Mouse (Mus musculus): ENCODE results near the gene Krtap10-10. TPM values are rescaled to one million over a fixed set of nuclear protein-coding genes. Genes with fewer than 3 reads are reported as not detected.

The Krtap10-10 gene
- total and polyA plus RNA-seq, 3 experiments, result not detected

DNA sequence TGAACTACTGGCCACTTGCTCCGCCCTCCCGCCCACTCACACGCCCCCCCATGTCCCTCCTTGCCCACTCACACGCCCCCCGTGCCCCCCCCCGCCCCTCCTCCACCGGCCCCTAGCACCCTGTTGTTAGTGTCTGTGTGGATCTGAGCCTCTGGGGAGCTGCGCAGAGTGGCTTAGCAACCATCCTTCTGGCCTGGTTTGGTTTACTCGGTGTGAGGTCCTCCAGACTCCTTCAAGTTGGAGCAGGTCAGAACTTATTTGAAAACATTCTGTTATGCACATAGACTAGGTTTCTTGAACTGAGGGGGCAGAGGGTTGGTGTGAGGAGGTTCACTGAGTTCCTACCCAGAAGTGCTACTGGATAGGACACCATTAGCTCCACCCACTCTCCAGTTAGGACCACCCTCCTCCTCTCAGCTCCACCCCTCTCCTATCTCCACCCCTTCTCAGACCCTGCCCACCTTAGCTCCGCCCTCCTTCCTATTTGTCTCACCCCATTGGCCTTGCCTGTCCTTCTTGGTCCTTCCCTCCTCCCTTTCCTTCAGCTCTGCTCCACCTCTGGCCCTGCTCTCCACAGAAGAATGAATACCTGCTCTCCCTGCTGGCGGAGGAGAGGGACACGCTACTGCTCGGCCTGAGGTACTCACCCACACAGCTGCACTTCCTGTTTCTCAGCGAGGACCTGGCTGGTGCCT is 28.5 kb downstream of the Krtap10-10 start (continued):
- TF ChIP-seq USF2 (IDR thresholded peaks at IDR 0.05; ENCODE audit: borderline replicate concordance in 1 of 2, insufficient read depth in 1 of 2, low read depth in 1 of 2, low read length in 2 of 2), result no peak
- TF ChIP-seq MYB (IDR thresholded peaks at IDR 0.05; ENCODE audit: low read depth, low read length), result no peak
- no peak for TF ChIP-seq BHLHE40 (IDR thresholded peaks at IDR 0.05; ENCODE audit: borderline replicate concordance, low read depth, low read length)
- no peak for TF ChIP-seq POLR2AphosphoS5 (IDR thresholded peaks at IDR 0.05; ENCODE audit: borderline replicate concordance, low read depth, low read length)
- no peak for TF ChIP-seq USF1 (IDR thresholded peaks at IDR 0.05; ENCODE audit: low read depth, low read length)
- 0 out of 2 replicates have a peak, but pooled peaks have one; percentile 8 for TF ChIP-seq NRF1 (IDR thresholded peaks at IDR 0.05; ENCODE audit: insufficient read depth, low read depth, low read length, poor library complexity, severe bottlenecking)
- TF ChIP-seq ETS1 (IDR thresholded peaks at IDR 0.05; ENCODE audit: low read depth, low read length), result no peak
- no peak for TF ChIP-seq E2F4 (IDR thresholded peaks at IDR 0.05; ENCODE audit: borderline replicate concordance, low read depth, low read length)
- TF ChIP-seq MXI1 (IDR thresholded peaks at IDR 0.05; ENCODE audit: low read depth, low read length), result peak; percentile 62
- peak; percentile 56 for TF ChIP-seq TBP (IDR thresholded peaks at IDR 0.05; ENCODE audit: low read depth, low read length)
- TF ChIP-seq TCF12 (IDR thresholded peaks at IDR 0.05; ENCODE audit: low read depth, low read length), result no peak
- TF ChIP-seq POLR2A (IDR thresholded peaks at IDR 0.05; ENCODE audit: control insufficient read depth in 1 of 2, insufficient read depth in 1 of 2, low read depth in 1 of 2, low read length in 2 of 2, poor library complexity in 1 of 2), result peak; percentile 24 to 61; a peak in 2 of 4 replicates

DNA sequence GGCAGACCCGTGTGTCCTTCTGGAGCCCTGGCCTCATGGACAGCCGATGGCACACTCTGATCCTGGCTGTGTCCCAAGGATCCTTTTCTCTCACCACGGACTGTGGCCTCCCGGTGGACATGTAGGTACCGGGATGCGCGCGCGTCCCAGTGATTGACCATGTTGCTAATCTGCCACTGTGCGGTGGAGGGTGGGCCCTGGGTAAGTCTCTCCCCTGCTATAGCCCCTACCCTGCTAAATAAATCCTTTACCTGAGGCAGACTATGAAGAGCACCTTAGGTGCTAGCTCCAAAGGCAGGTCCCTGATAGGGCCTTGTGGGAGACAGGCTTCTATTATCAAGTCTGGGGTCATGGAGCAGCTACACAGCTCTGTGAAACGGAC is 29.0 kb downstream of the Krtap10-10 start:
- peaks cover 0 to 6% of the 10 kb centered on the region in 2 experiments; a peak in 1 of 4 replicates for H3K4me1 ChIP-seq (ENCODE audit: control insufficient read depth in 1 of 2, insufficient read depth in 2 of 2, low read length in 2 of 2)
- no peaks in the 10 kb centered on the region for H3K79me2 ChIP-seq (ENCODE audit: control insufficient read depth, insufficient read depth, low read length, poor library complexity)
- H3K9me3 ChIP-seq (replicated peaks; ENCODE audit: insufficient read depth, low read length), result no peaks in the 10 kb centered on the region
- peak overlapping the region; percentile 56 to 68 for H3K4me3 ChIP-seq (ENCODE audit: control insufficient read depth in 1 of 2, insufficient read depth in 1 of 2, low read depth in 2 of 2, low read length in 2 of 2)
- peak overlapping the region; percentile 35 for H3K9ac ChIP-seq (ENCODE audit: control insufficient read depth, low read depth, low read length, poor library complexity, severe bottlenecking)
- no peak for TF ChIP-seq RAD21 (IDR thresholded peaks at IDR 0.05; ENCODE audit: low read depth, low read length)
- TF ChIP-seq ZKSCAN1 (IDR thresholded peaks at IDR 0.05; ENCODE audit: low read depth, low read length), result no peak
- no peak for TF ChIP-seq ZNF384 (IDR thresholded peaks at IDR 0.05; ENCODE audit: low read depth, low read length)
- TF ChIP-seq CTCF (IDR thresholded peaks at IDR 0.05 in 2 of 3, conservative IDR thresholded peaks at IDR 0.05 in 1 of 3; ENCODE audit: control insufficient read depth in 1 of 3, insufficient read depth in 1 of 3, low read depth in 2 of 3, low read length in 3 of 3, poor library complexity in 1 of 3, severe bottlenecking in 1 of 3), result no peak
- TF ChIP-seq NRF1 (IDR thresholded peaks at IDR 0.05; ENCODE audit: insufficient read depth, low read depth, low read length, poor library complexity, severe bottlenecking), result no peak
- no peak for TF ChIP-seq TCF12 (IDR thresholded peaks at IDR 0.05; ENCODE audit: low read depth, low read length)
- no peak for TF ChIP-seq E2F4 (IDR thresholded peaks at IDR 0.05; ENCODE audit: borderline replicate concordance, low read depth, low read length)
- TF ChIP-seq MEF2A (IDR thresholded peaks at IDR 0.05; ENCODE audit: extremely low read depth, insufficient replicate concordance, low read depth, low read length, poor library complexity, severe bottlenecking), result no peak
- no peaks in the 10 kb centered on the region for H3K36me3 ChIP-seq (ENCODE audit: control insufficient read depth in 1 of 2, insufficient read depth in 2 of 2, low read length in 2 of 2)
- DNase-seq (ENCODE audit: low read depth, low spot score), result no peak
- H3K27ac ChIP-seq (ENCODE audit: control insufficient read depth, low read depth, low read length), result no peak overlapping the region
- peaks cover 0 to 3% of the 10 kb centered on the region in 2 experiments; a peak in 1 of 4 replicates for H3K27me3 ChIP-seq (ENCODE audit: control insufficient read depth in 1 of 2, insufficient read depth in 2 of 2, low read length in 2 of 2)
